Mouse (Mus musculus) CH12.LX (cell line): ENCODE data around the gene Olfr520. TPM values are rescaled to one million over a fixed set of nuclear protein-coding genes. Genes with fewer than 3 reads are reported as not detected.

ENCODE experiments used
- DNase-seq: peaks from one replicate; pipeline ENCODE4 v3.0.0-alpha.2; 2013; ENCODE audit errors: extremely low read depth
- H3K27ac ChIP-seq: 2 replicates; pipeline ENCODE4 v1.5.1; 2012; ENCODE audit warnings: low read depth, mild to moderate bottlenecking, control low read depth, moderate library complexity; ENCODE audit not compliant: insufficient read depth
- H3K27me3 ChIP-seq: replicated peaks from 2 replicates; pipeline ENCODE3; 2012; ENCODE audit warnings: inconsistent platforms
- H3K36me3 ChIP-seq, 2 experiments: replicated peaks in 1 of 2; 2 replicates each; pipeline versions ENCODE3 to v1.6.1; 2012; ENCODE audit warnings: inconsistent platforms in 1 of 2, low read length in 1 of 2, mild to moderate bottlenecking in 1 of 2, mixed read lengths in 1 of 2, moderate library complexity in 1 of 2; ENCODE audit not compliant: control insufficient read depth in 1 of 2, insufficient read depth in 1 of 2
- H3K4me1 ChIP-seq, 2 experiments: 2 replicates each; pipeline ENCODE4 v1.6.1; 2012; ENCODE audit warnings: inconsistent platforms in 1 of 2, moderate library complexity in 1 of 2; ENCODE audit not compliant: insufficient read depth in 2 of 2, control insufficient read depth in 1 of 2
- H3K4me2 ChIP-seq: 2 replicates; pipeline ENCODE4 v1.6.1; 2012; ENCODE audit warnings: low read depth, mild to moderate bottlenecking, control low read depth; ENCODE audit not compliant: poor library complexity, insufficient read depth, severe bottlenecking
- H3K4me3 ChIP-seq, 3 experiments: fragments of 150-350 bp in 1 of 3; sonication (generic) in 1 of 3; replicated peaks in 1 of 3; 2 replicates each; pipeline versions ENCODE3 to v1.5.1; 2011 to 2012; ENCODE audit warnings: low read depth in 2 of 3, low read length in 2 of 3, mild to moderate bottlenecking in 2 of 3, moderate library complexity in 2 of 3, control low read depth in 1 of 3, improper control_type of control experiment in 1 of 3, inconsistent platforms in 1 of 3, mixed read lengths in 1 of 3; ENCODE audit not compliant: poor library complexity in 1 of 3
- H3K79me2 ChIP-seq: replicated peaks from 2 replicates; pipeline ENCODE4 v1.6.1; 2012; ENCODE audit warnings: mild to moderate bottlenecking, moderate library complexity; ENCODE audit not compliant: control insufficient read depth, poor library complexity, insufficient read depth, severe bottlenecking; ENCODE audit errors: extremely low read depth
- H3K9ac ChIP-seq: 2 replicates; pipeline ENCODE4 v1.6.1; 2012; ENCODE audit warnings: low read depth, mild to moderate bottlenecking, control low read depth, moderate library complexity; ENCODE audit not compliant: insufficient read depth
- H3K9me3 ChIP-seq: replicated peaks from 2 replicates; pipeline ENCODE3; 2012; ENCODE audit warnings: low read length, inconsistent platforms, mixed read lengths
- CTCF ChIP-seq, 2 experiments: IDR thresholded peaks in 1 of 2; conservative IDR thresholded peaks in 1 of 2; 2 replicates each; pipeline ENCODE4 v1.5.1; 2011 to 2012; ENCODE audit warnings: low read depth in 2 of 2, low read length in 2 of 2, improper control_type of control experiment in 1 of 2, inconsistent platforms in 1 of 2, mild to moderate bottlenecking in 1 of 2, moderate library complexity in 1 of 2
- EP300 ChIP-seq: IDR thresholded peaks from 2 replicates; pipeline ENCODE4 v1.6.1; 2011; ENCODE audit warnings: low read length, improper control_type of control experiment
- ETS1 ChIP-seq: conservative IDR thresholded peaks from 2 replicates; pipeline ENCODE4 v1.6.1; 2012; ENCODE audit warnings: low read depth, mild to moderate bottlenecking, inconsistent platforms, low read length, improper control_type of control experiment, moderate library complexity
- GABPA ChIP-seq: IDR thresholded peaks from 2 replicates; pipeline ENCODE4 v1.6.1; 2012; ENCODE audit warnings: low read depth, low read length, improper control_type of control experiment, inconsistent platforms; ENCODE audit not compliant: insufficient replicate concordance
- KAT2A ChIP-seq: IDR thresholded peaks from 2 replicates; pipeline ENCODE4 v1.6.1; 2012; ENCODE audit warnings: low read length, improper control_type of control experiment, inconsistent platforms; ENCODE audit not compliant: insufficient replicate concordance
- MAFK ChIP-seq: IDR thresholded peaks from 2 replicates; pipeline ENCODE4 v1.6.1; 2011; ENCODE audit warnings: low read length, improper control_type of control experiment; ENCODE audit not compliant: insufficient replicate concordance
- MAX ChIP-seq: IDR thresholded peaks from 2 replicates; pipeline ENCODE4 v1.6.1; 2011; ENCODE audit warnings: low read length, improper control_type of control experiment
- MAZ ChIP-seq: IDR thresholded peaks from 2 replicates; pipeline ENCODE4 v1.6.1; 2012; ENCODE audit warnings: low read depth, mild to moderate bottlenecking, inconsistent platforms, low read length, improper control_type of control experiment, moderate library complexity
- MEF2A ChIP-seq: IDR thresholded peaks from 2 replicates; pipeline ENCODE4 v1.6.1; 2014; ENCODE audit warnings: low read depth, mild to moderate bottlenecking, inconsistent platforms, low read length, improper control_type of control experiment, borderline replicate concordance
- MXI1 ChIP-seq: IDR thresholded peaks from 2 replicates; pipeline ENCODE4 v1.6.1; 2011; ENCODE audit warnings: mild to moderate bottlenecking, low read depth, low read length, improper control_type of control experiment
- NRF1 ChIP-seq: IDR thresholded peaks from 2 replicates; pipeline ENCODE4 v1.6.1; 2014; ENCODE audit warnings: low read depth, mild to moderate bottlenecking, inconsistent platforms, low read length, improper control_type of control experiment, moderate library complexity
- PAX5 ChIP-seq: IDR thresholded peaks from 2 replicates; pipeline ENCODE4 v1.6.1; 2012; ENCODE audit warnings: low read length, inconsistent platforms, mixed read lengths
- POLR2AphosphoS2 ChIP-seq: IDR thresholded peaks from 2 replicates; pipeline ENCODE4 v1.6.1; 2011; ENCODE audit warnings: low read depth, low read length, improper control_type of control experiment
- RCOR1 ChIP-seq: conservative IDR thresholded peaks from 2 replicates; pipeline ENCODE4 v1.6.1; 2012; ENCODE audit warnings: low read depth, mild to moderate bottlenecking, inconsistent platforms, low read length, improper control_type of control experiment
- SIN3A ChIP-seq: IDR thresholded peaks from 2 replicates; pipeline ENCODE4 v1.6.1; 2012; ENCODE audit warnings: low read length, improper control_type of control experiment, inconsistent platforms
- TCF12 ChIP-seq: IDR thresholded peaks from 2 replicates; pipeline ENCODE4 v1.6.1; 2014; ENCODE audit warnings: low read depth, mild to moderate bottlenecking, inconsistent platforms, low read length, improper control_type of control experiment
- UBTF ChIP-seq: IDR thresholded peaks from 2 replicates; pipeline ENCODE4 v1.6.1; 2012; ENCODE audit warnings: low read depth, mild to moderate bottlenecking, inconsistent platforms, low read length, improper control_type of control experiment, moderate library complexity
- USF1 ChIP-seq: IDR thresholded peaks from 2 replicates; pipeline ENCODE4 v1.6.1; 2014; ENCODE audit warnings: low read depth, mild to moderate bottlenecking, inconsistent platforms, low read length, improper control_type of control experiment
- USF2 ChIP-seq: conservative IDR thresholded peaks from 2 replicates; pipeline ENCODE4 v1.6.1; 2011; ENCODE audit warnings: low read depth, low read length, improper control_type of control experiment
- ZC3H11A ChIP-seq: IDR thresholded peaks from 2 replicates; pipeline ENCODE4 v1.6.1; 2012; ENCODE audit warnings: low read depth, mild to moderate bottlenecking, inconsistent platforms, low read length, improper control_type of control experiment
- ZMIZ1 ChIP-seq: IDR thresholded peaks from 2 replicates; pipeline ENCODE4 v1.6.1; 2012; ENCODE audit warnings: low read depth, mild to moderate bottlenecking, inconsistent platforms, low read length, improper control_type of control experiment
- ZNF384 ChIP-seq: IDR thresholded peaks from 2 replicates; pipeline ENCODE4 v1.6.1; 2012; ENCODE audit warnings: low read depth, low read length, improper control_type of control experiment, inconsistent platforms
- dilution Hi-C: fragments of 300-500 bp; cut with MboI; formaldehyde crosslinking; loops from 2 replicates; pipeline ENCODE4 v1.14.3; 2020; ENCODE audit warnings: low sequenced_read_pairs; ENCODE audit not compliant: extremely low pct_unique_long_range_greater_than_20kb, extremely low pct_ligation_motif_present
- in situ Hi-C: fragments of 300-500 bp; cut with MboI; formaldehyde crosslinking; loops from 3 replicates; pipeline ENCODE4 v1.14.3; 2019; ENCODE audit warnings: low sequenced_read_pairs, low pct_ligation_motif_present, low pct_unique_long_range_greater_than_20kb, mixed read lengths
- polyA plus RNA-seq: library from polyadenylated mRNA; unstranded; fragments of >175 nt; gene quantifications from 2 replicates; pipeline ENCODE4 v1.2.1, GENCODE M21; 2012; ENCODE audit warnings: low read depth; ENCODE audit not compliant: insufficient read length
- total RNA-seq, 2 experiments: library from RNA; depleted of rRNA; stranded (reverse); fragments of 300-350 nt in 1 of 2; fragments of >200 nt in 1 of 2; gene quantifications; 2 replicates each; pipeline ENCODE4 v1.2.3; 2012 to 2014

The Olfr520 gene
- total and polyA plus RNA-seq, 3 experiments, result not detected

- DNase-seq, result no peak
- in situ Hi-C loops, result loop anchor here (10.0 kb wide), 1 partner anchor 82 kb away; the partner anchor contains the start of gene Tpbgl
- H3K9ac ChIP-seq, result no peak overlapping the region
- no peaks in the 10 kb centered on the region for H3K79me2 ChIP-seq
- H3K9me3 ChIP-seq, result no peaks in the 10 kb centered on the region
- TF ChIP-seq ZMIZ1 (no peak), SIN3A (no peak), USF1 (no peak), ETS1 (no peak), RCOR1 (no peak), POLR2AphosphoS2 (no peak), PAX5 (no peak), NRF1 (no peak), MXI1 (no peak), TCF12 (no peak), EP300 (no peak), MEF2A (no peak)
- no peak overlapping the region for H3K4me2 ChIP-seq
- H3K4me3 ChIP-seq, result no peak overlapping the region
- dilution Hi-C loops, result no loop called here
- no peak overlapping the region for H3K27ac ChIP-seq
- H3K36me3 ChIP-seq, result no peaks in the 10 kb centered on the region
- H3K27me3 ChIP-seq, result peaks cover 5% of the 10 kb centered on the region
- H3K4me1 ChIP-seq, result peaks cover 6 to 30% of the 10 kb centered on the region in 2 experiments; a peak in 3 of 4 replicates
These were observed 23.6 kb upstream of the Olfr520 start for GRCm38 (mm10) chr7:99706341-99707037.

- no peaks in the 10 kb centered on the region for H3K79me2 ChIP-seq
- no peak overlapping the region for H3K4me3 ChIP-seq
- H3K36me3 ChIP-seq, result no peaks in the 10 kb centered on the region
- TF ChIP-seq ZC3H11A (no peak), MAZ (no peak), ETS1 (no peak), USF1 (no peak), MAFK (no peak), MAX (no peak), KAT2A (no peak), UBTF (no peak), CTCF (conservative IDR thresholded peaks at IDR 0.05 in 1 of 2, IDR thresholded peaks at IDR 0.05 in 1 of 2; ENCODE audit: low read depth in 2 of 2, low read length in 2 of 2) (no peak), GABPA (no peak), USF2 (no peak), RCOR1 (no peak), ZNF384 (no peak)
- H3K4me1 ChIP-seq, result peaks cover 10 to 36% of the 10 kb centered on the region in 2 experiments
- in situ Hi-C loops, result loop anchor here (10.0 kb wide), 1 partner anchor 82 kb away; the partner anchor contains the start of gene Tpbgl
- dilution Hi-C loops, result no loop called here
- no peaks in the 10 kb centered on the region for H3K9me3 ChIP-seq
- no peak overlapping the region for H3K9ac ChIP-seq
- H3K27me3 ChIP-seq, result peaks cover 5% of the 10 kb centered on the region
- no peak overlapping the region for H3K4me2 ChIP-seq
- DNase-seq, result no peak
- H3K27ac ChIP-seq, result no peak overlapping the region
These were observed 23.0 kb upstream of the Olfr520 start for GRCm38 (mm10) chr7:99707038-99707595.
